Mouse (Mus musculus) adrenal gland, postnatal 10 days (tissue): ENCODE measurements at regions not wholly inside any gene's neighbourhood (a gene's known extent, or its start where the extent isn't known, plus 50 kb on each side); places are given as distances from the start of the nearest gene placed in this dataset.

Experiments
- DNase-seq: peaks from one replicate; pipeline ENCODE4 v3.0.0; 2021; ENCODE audit warnings: mixed read lengths

GRCm38 (mm10) chr15:67725239-67725638, 1224.5 kb upstream of the Lrrc6 start:
- DNase-seq, result no peak

- no peak for DNase-seq
Observed at GRCm38 (mm10) chr15:67714203-67714602, 1213.5 kb upstream of the Lrrc6 start.

- DNase-seq, result no peak
Observed at GRCm38 (mm10) chr15:67686140-67686539, 1185.4 kb upstream of the Lrrc6 start.

- no peak for DNase-seq
Observed at GRCm38 (mm10) chr15:67673276-67673675, 1172.6 kb upstream of the Lrrc6 start.

GRCm38 (mm10) chr15:67636155-67636554, 1135.4 kb upstream of the Lrrc6 start:
- no peak for DNase-seq

- no peak for DNase-seq
Observed at GRCm38 (mm10) chr15:67626704-67627287, 1126.1 kb upstream of the Lrrc6 start.

GRCm38 (mm10) chr15:67611896-67612295, 1111.2 kb upstream of the Lrrc6 start:
- no peak for DNase-seq

- DNase-seq, result no peak
Observed at GRCm38 (mm10) chr15:67598426-67598825, 1097.7 kb upstream of the Lrrc6 start.

- DNase-seq, result no peak
Observed at GRCm38 (mm10) chr15:67576581-67576980, 1075.9 kb upstream of the Lrrc6 start.

GRCm38 (mm10) chr15:67571614-67572013, 1070.9 kb upstream of the Lrrc6 start:
- DNase-seq, result no peak

- no peak for DNase-seq
Observed at GRCm38 (mm10) chr15:67557304-67557703, 1056.6 kb upstream of the Lrrc6 start.

GRCm38 (mm10) chr15:67551911-67552310, 1051.2 kb upstream of the Lrrc6 start:
- DNase-seq, result no peak

GRCm38 (mm10) chr15:67546896-67547400, 1046.2 kb upstream of the Lrrc6 start:
- DNase-seq, result no peak

- DNase-seq, result no peak
Observed at GRCm38 (mm10) chr15:67545745-67546144, 1045.0 kb upstream of the Lrrc6 start.

- DNase-seq, result no peak
Observed at GRCm38 (mm10) chr15:67513722-67514121, 1013.0 kb upstream of the Lrrc6 start.

GRCm38 (mm10) chr15:67495001-67495658, 994.4 kb upstream of the Lrrc6 start:
- DNase-seq, result no peak

- DNase-seq, result no peak
Observed at GRCm38 (mm10) chr15:67481733-67482132, 981.0 kb upstream of the Lrrc6 start.

- DNase-seq, result no peak
Observed at GRCm38 (mm10) chr15:67474325-67474724, 973.6 kb upstream of the Lrrc6 start.

- DNase-seq, result no peak
Observed at GRCm38 (mm10) chr15:67472979-67473378, 972.3 kb upstream of the Lrrc6 start.

- DNase-seq, result no peak
Observed at GRCm38 (mm10) chr15:67471283-67471682, 970.6 kb upstream of the Lrrc6 start.

GRCm38 (mm10) chr15:67470036-67470435, 969.3 kb upstream of the Lrrc6 start:
- no peak for DNase-seq

- DNase-seq, result no peak
Observed at GRCm38 (mm10) chr15:67467404-67468345, 967.0 kb upstream of the Lrrc6 start.

- DNase-seq, result no peak
Observed at GRCm38 (mm10) chr15:67462863-67463262, 962.2 kb upstream of the Lrrc6 start.
